Mouse (Mus musculus) limb, embryonic 13.5 days (tissue): ENCODE data around the gene Metrn. TPM values are rescaled to one million over a fixed set of nuclear protein-coding genes. Genes with fewer than 3 reads are reported as not detected.
A peak's percentile ranks its signal among the peaks of the same experiment; 100 is the strongest.

Experiments used
- ATAC-seq: fragments of 200-750 bp; cut with Nextera tagmentation; 2 replicates; pipeline ENCODE4 v1.8.0; 2017; ENCODE audit warnings: low read depth, moderate number of reproducible peaks, moderate TSS enrichment; ENCODE audit not compliant: low FRiP score
- H3K27ac ChIP-seq: fragments of 300-500 bp; sonication (generic); 2 replicates; pipeline ENCODE4 v1.5.1; 2015; ENCODE audit warnings: inconsistent platforms, mild to moderate bottlenecking, moderate library complexity
- H3K27me3 ChIP-seq: fragments of 300-500 bp; sonication (generic); 2 replicates; pipeline ENCODE4 v1.6.1; 2015; ENCODE audit warnings: mild to moderate bottlenecking, inconsistent platforms
- H3K36me3 ChIP-seq: fragments of 300-500 bp; sonication (generic); 2 replicates; pipeline ENCODE4 v1.6.1; 2015; ENCODE audit warnings: inconsistent platforms, mild to moderate bottlenecking, moderate library complexity
- H3K4me1 ChIP-seq: fragments of 300-500 bp; sonication (generic); 2 replicates; pipeline ENCODE4 v1.6.1; 2015; ENCODE audit warnings: inconsistent platforms
- H3K4me2 ChIP-seq: fragments of 300-500 bp; sonication (generic); replicated peaks from 2 replicates; pipeline ENCODE4 v1.6.1; 2015; ENCODE audit warnings: inconsistent platforms, mild to moderate bottlenecking, moderate library complexity
- H3K4me3 ChIP-seq: fragments of 300-500 bp; sonication (generic); 2 replicates; pipeline ENCODE4 v1.5.1; 2015; ENCODE audit warnings: moderate library complexity, mild to moderate bottlenecking, inconsistent platforms
- H3K9ac ChIP-seq: fragments of 300-500 bp; sonication (generic); 2 replicates; pipeline ENCODE4 v1.6.1; 2015; ENCODE audit warnings: mild to moderate bottlenecking, inconsistent platforms
- H3K9me3 ChIP-seq: fragments of 300-500 bp; sonication (generic); 2 replicates; pipeline ENCODE4 v1.6.1; 2016; ENCODE audit warnings: inconsistent platforms
- WGBS: fragments of 180-500 bp; shearing (Covaris S2); methylation state at CpG from one replicate; pipeline ENCODE4 v1.1.7; 2015; 5-methylcytosine and 5-hydroxymethylcytosine counted together
- polyA plus RNA-seq: library from polyadenylated mRNA; unstranded; fragments of >200 nt; fragmentation: Nextera tagmentation; extraction: Ambion mirVana; gene quantifications from 2 replicates; pipeline ENCODE4 v1.2.1, GENCODE M21; 2015

The Metrn gene
- polyA plus RNA-seq, 1 experiment from 2014 or later: 52.5 TPM

GRCm38 (mm10) chr17:25781339-25781738, 15.6 kb downstream of the Metrn start:
- no peak overlapping the region for H3K9ac ChIP-seq
- WGBS: 74% methylated on average over 6 of the region's 6 CpGs
- no peaks in the 10 kb centered on the region for H3K27me3 ChIP-seq
- ATAC-seq: no peak
- H3K27ac ChIP-seq: no peak overlapping the region
- no peaks in the 10 kb centered on the region for H3K9me3 ChIP-seq
- H3K36me3 ChIP-seq: peaks cover 70% of the 10 kb centered on the region
- no peak overlapping the region for H3K4me3 ChIP-seq
- peaks cover 18% of the 10 kb centered on the region for H3K4me1 ChIP-seq
- no peak overlapping the region for H3K4me2 ChIP-seq

GRCm38 (mm10) chr17:25777948-25778347, 19.0 kb downstream of the Metrn start:
- no peak overlapping the region for H3K4me3 ChIP-seq
- H3K4me2 ChIP-seq: no peak overlapping the region
- no peak overlapping the region for H3K9ac ChIP-seq
- WGBS: 92% methylated on average over 5 of the region's 5 CpGs
- H3K4me1 ChIP-seq: peaks cover 9% of the 10 kb centered on the region
- no peaks in the 10 kb centered on the region for H3K9me3 ChIP-seq
- no peak for ATAC-seq
- no peak overlapping the region for H3K27ac ChIP-seq
- peaks cover 58% of the 10 kb centered on the region for H3K36me3 ChIP-seq
- H3K27me3 ChIP-seq: no peaks in the 10 kb centered on the region

GRCm38 (mm10) chr17:25775318-25776062, 21.4 kb downstream of the Metrn start:
- peaks cover 9% of the 10 kb centered on the region for H3K4me1 ChIP-seq
- no peaks in the 10 kb centered on the region for H3K9me3 ChIP-seq
- H3K27ac ChIP-seq: no peak overlapping the region
- no peaks in the 10 kb centered on the region for H3K27me3 ChIP-seq
- 81% methylated on average over 10 of the region's 10 CpGs for WGBS
- no peak for ATAC-seq
- H3K36me3 ChIP-seq: peaks cover 34% of the 10 kb centered on the region
- no peak overlapping the region for H3K9ac ChIP-seq
- no peak overlapping the region for H3K4me2 ChIP-seq
- no peak overlapping the region for H3K4me3 ChIP-seq

GRCm38 (mm10) chr17:25773549-25774120, 23.3 kb downstream of the Metrn start, which contains the start of gene Narfl:
TSS of gene Narfl (plus strand) at chr17:25773776.
- H3K27me3 ChIP-seq: 0 out of 2 replicates have a peak, but pooled peaks cover 3% of the 10 kb centered on the region
- H3K4me2 ChIP-seq: peak within 1 kb of the TSS; percentile 90
- no peaks in the 10 kb centered on the region for H3K9me3 ChIP-seq
- peak within 1 kb of the TSS; percentile 85 for H3K9ac ChIP-seq
- H3K27ac ChIP-seq: no peak within 1 kb of the TSS
- peaks cover 18% of the 10 kb centered on the region for H3K36me3 ChIP-seq
- peaks cover 9% of the 10 kb centered on the region for H3K4me1 ChIP-seq
- peak within 1 kb of the TSS; percentile 69 for H3K4me3 ChIP-seq
- ATAC-seq: peak; percentile 84
- WGBS: under 1% methylated on average over 37 of the region's 37 CpGs

GRCm38 (mm10) chr17:25769331-25769730, 27.6 kb downstream of the Metrn start:
- Histone ChIP-seq H3K4me3 (no peak overlapping the region), H3K4me1 (peaks cover 4% of the 10 kb centered on the region), H3K9me3 (no peaks in the 10 kb centered on the region), H3K27ac (no peak overlapping the region), H3K4me2 (no peak overlapping the region), H3K36me3 (no peaks in the 10 kb centered on the region), H3K9ac (no peak overlapping the region), H3K27me3 (peaks cover 8% of the 10 kb centered on the region; the same call in 1 of the 2 replicates)
- ATAC-seq: no peak
- 33% methylated on average over 9 of the region's 9 CpGs for WGBS

- no peaks in the 10 kb centered on the region for H3K9me3 ChIP-seq
- no peak overlapping the region for H3K27ac ChIP-seq
- H3K4me3 ChIP-seq: no peak overlapping the region
- H3K9ac ChIP-seq: no peak overlapping the region
- WGBS: 23% methylated on average over 5 of the region's 5 CpGs
- H3K4me1 ChIP-seq: no peaks in the 10 kb centered on the region
- no peak overlapping the region for H3K4me2 ChIP-seq
- ATAC-seq: no peak
- H3K36me3 ChIP-seq: no peaks in the 10 kb centered on the region
- peaks cover 8% of the 10 kb centered on the region; the same call in 1 of the 2 replicates for H3K27me3 ChIP-seq
Observed at GRCm38 (mm10) chr17:25765886-25766285, 31.1 kb downstream of the Metrn start.

GRCm38 (mm10) chr17:25762591-25762990, 34.3 kb downstream of the Metrn start:
- Histone ChIP-seq H3K4me3 (no peak overlapping the region), H3K4me2 (no peak overlapping the region), H3K36me3 (no peaks in the 10 kb centered on the region), H3K4me1 (no peaks in the 10 kb centered on the region), H3K27me3 (peaks cover 5% of the 10 kb centered on the region; the same call in 1 of the 2 replicates), H3K9me3 (no peaks in the 10 kb centered on the region), H3K27ac (no peak overlapping the region), H3K9ac (no peak overlapping the region)
- 39% methylated on average over 3 of the region's 3 CpGs for WGBS
- ATAC-seq: no peak

GRCm38 (mm10) chr17:25761561-25761970, 35.4 kb downstream of the Metrn start:
- H3K27ac ChIP-seq: no peak overlapping the region
- no peaks in the 10 kb centered on the region for H3K27me3 ChIP-seq
- H3K9me3 ChIP-seq: no peaks in the 10 kb centered on the region
- no peak overlapping the region for H3K9ac ChIP-seq
- no peak overlapping the region for H3K4me2 ChIP-seq
- 69% methylated on average over 4 of the region's 4 CpGs for WGBS
- H3K36me3 ChIP-seq: no peaks in the 10 kb centered on the region
- H3K4me1 ChIP-seq: no peaks in the 10 kb centered on the region
- no peak overlapping the region for H3K4me3 ChIP-seq
- no peak for ATAC-seq

- WGBS: 72% methylated on average over 8 of the region's 8 CpGs
- Histone ChIP-seq H3K9ac (no peak overlapping the region), H3K9me3 (no peaks in the 10 kb centered on the region), H3K4me1 (no peaks in the 10 kb centered on the region), H3K36me3 (no peaks in the 10 kb centered on the region), H3K27me3 (no peaks in the 10 kb centered on the region), H3K27ac (no peak overlapping the region), H3K4me3 (no peak overlapping the region), H3K4me2 (no peak overlapping the region)
- ATAC-seq: no peak
Observed at GRCm38 (mm10) chr17:25760148-25760547, 36.8 kb downstream of the Metrn start.

- H3K9me3 ChIP-seq: no peaks in the 10 kb centered on the region
- H3K9ac ChIP-seq: no peak overlapping the region
- no peak overlapping the region for H3K27ac ChIP-seq
- no peaks in the 10 kb centered on the region for H3K36me3 ChIP-seq
- no peaks in the 10 kb centered on the region for H3K4me1 ChIP-seq
- WGBS: 67% methylated on average over 3 of the region's 3 CpGs
- no peak overlapping the region for H3K4me3 ChIP-seq
- ATAC-seq: no peak
- H3K27me3 ChIP-seq: no peaks in the 10 kb centered on the region
- H3K4me2 ChIP-seq: no peak overlapping the region
Observed at GRCm38 (mm10) chr17:25757691-25758090, 39.2 kb downstream of the Metrn start.

GRCm38 (mm10) chr17:25756378-25757242, 40.3 kb downstream of the Metrn start:
- no peak for ATAC-seq
- H3K9ac ChIP-seq: no peak overlapping the region
- H3K4me2 ChIP-seq: no peak overlapping the region
- no peak overlapping the region for H3K27ac ChIP-seq
- no peaks in the 10 kb centered on the region for H3K9me3 ChIP-seq
- H3K36me3 ChIP-seq: no peaks in the 10 kb centered on the region
- no peak overlapping the region for H3K4me3 ChIP-seq
- H3K4me1 ChIP-seq: peaks cover 1% of the 10 kb centered on the region; the same call in 1 of the 2 replicates
- H3K27me3 ChIP-seq: no peaks in the 10 kb centered on the region
- 79% methylated on average over 9 of the region's 9 CpGs for WGBS
